8 mouse cellular contexts compared by ENCODE assay signal in the genomic region with DNA sequence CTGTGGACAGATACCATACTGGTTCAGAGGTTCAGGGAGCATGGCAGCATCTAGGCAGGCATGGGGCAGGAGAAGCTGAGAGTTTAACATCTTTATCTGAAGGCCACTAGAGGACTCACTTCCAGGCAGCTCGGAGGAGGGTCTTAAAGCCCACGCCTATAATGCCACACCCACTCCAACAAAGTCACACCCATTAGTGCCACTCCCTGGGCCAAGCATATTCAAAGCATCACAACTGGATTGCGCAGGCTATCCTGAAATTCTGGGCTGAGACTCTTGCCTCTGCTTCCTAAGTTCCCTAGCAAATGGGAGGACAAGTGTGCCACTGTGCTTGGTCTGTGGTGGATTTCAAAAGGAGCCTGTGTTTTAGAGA. TPM values are rescaled to one million over a fixed set of nuclear protein-coding genes. Genes with fewer than 3 reads are reported as not detected.
DNase-seq lines count a peak whose midpoint lies in the region; ATAC-seq and TF ChIP-seq lines count a peak whose summit lies in the region.

No protein-coding gene starts in this region.

- no peak; the same call in none of the 2 replicates for TF ChIP-seq CTCF in left cerebral cortex, adult 2 months (IDR thresholded peaks at IDR 0.05)

- H3K4me3 ChIP-seq in left cerebral cortex, adult 2 months, result no peak overlapping the region
- H3K4me3 ChIP-seq in embryonic facial prominence, embryonic 15.5 days (replicated peaks), result peak overlapping the region; percentile 32
- H3K4me3 ChIP-seq in hindbrain, embryonic 12.5 days, result 0 out of 2 replicates have a peak overlapping the region, but pooled peaks have one; percentile 10

- 6% methylated on average over 3 of the region's 3 CpGs for WGBS in embryonic facial prominence, embryonic 15.5 days
- WGBS in hindbrain, embryonic 12.5 days, result 3% methylated on average over 3 of the region's 3 CpGs

- H3K27ac ChIP-seq in left cerebral cortex, adult 2 months, result peak overlapping the region; percentile 32; the same call in 1 of the 2 replicates
- peak overlapping the region; percentile 77 for H3K27ac ChIP-seq in embryonic facial prominence, embryonic 15.5 days (replicated peaks)
- H3K27ac ChIP-seq in hindbrain, embryonic 12.5 days, result peak overlapping the region; percentile 76

- H3K9me3 ChIP-seq in embryonic facial prominence, embryonic 15.5 days (replicated peaks), result no peaks in the 10 kb centered on the region
- H3K9me3 ChIP-seq in hindbrain, embryonic 12.5 days (replicated peaks), result no peaks in the 10 kb centered on the region

- intact Hi-C loops in left cerebral cortex, adult 2 months (cut with DNase I), result no loop called here
- intact Hi-C loops in left cerebral cortex, postnatal 36 days (cut with DNase I), result no loop called here

- DNase-seq in left cerebral cortex, adult 2 months (ENCODE audit: extremely low spot score in 1 of 2, low spot score in 2 of 2), result no peak
- DNase-seq in left cerebral cortex, postnatal 36 days (ENCODE audit: low spot score in 2 of 2), result no peak
- DNase-seq in lung, postnatal 14 days, result peak; percentile 37
- peak; percentile 55 for DNase-seq in yolk sac, embryonic 10.5 days (ENCODE audit: low spot score)
- no peak for DNase-seq in layer of hippocampus, adult 9-10 months (ENCODE audit: low spot score)
- no peak for DNase-seq in testis, postnatal 14 days (ENCODE audit: low spot score)

- no peaks in the 10 kb centered on the region for H3K36me3 ChIP-seq in embryonic facial prominence, embryonic 15.5 days
- no peaks in the 10 kb centered on the region for H3K36me3 ChIP-seq in hindbrain, embryonic 12.5 days

- peak overlapping the region; percentile 50 for H3K4me2 ChIP-seq in embryonic facial prominence, embryonic 15.5 days (replicated peaks)
- peak overlapping the region; percentile 45 for H3K4me2 ChIP-seq in hindbrain, embryonic 12.5 days (replicated peaks)

- peaks cover 28% of the 10 kb centered on the region for H3K4me1 ChIP-seq in embryonic facial prominence, embryonic 15.5 days
- H3K4me1 ChIP-seq in hindbrain, embryonic 12.5 days, result peaks cover 28% of the 10 kb centered on the region

- peak; percentile 56; the same call in 1 of the 2 replicates for ATAC-seq in embryonic facial prominence, embryonic 15.5 days (ENCODE audit: insufficient number of reproducible peaks, low FRiP score, low TSS enrichment, low read depth)
- peak; percentile 35 for ATAC-seq in hindbrain, embryonic 12.5 days (ENCODE audit: low FRiP score)

- no peak overlapping the region for H3K9ac ChIP-seq in embryonic facial prominence, embryonic 15.5 days
- peak overlapping the region; percentile 48 for H3K9ac ChIP-seq in hindbrain, embryonic 12.5 days

- no peaks in the 10 kb centered on the region; the same call in 1 of the 2 replicates for H3K27me3 ChIP-seq in embryonic facial prominence, embryonic 15.5 days
- H3K27me3 ChIP-seq in hindbrain, embryonic 12.5 days, result 0 out of 2 replicates have a peak, but pooled peaks cover 1% of the 10 kb centered on the region

RNA-seq across cellular contexts. Expression of a gene that starts 7.2 kb away (rescaled TPM):
- total RNA-seq in left cerebral cortex, adult 2 months (2021), result 100 to 1,000 TPM; 300 to 307 TPM
- total RNA-seq in left cerebral cortex, postnatal 36 days (2021), result 100 to 1,000 TPM; 295 to 323 TPM
- polyA plus RNA-seq in embryonic facial prominence, embryonic 15.5 days (2015; fragmentation: Nextera tagmentation; extraction: Ambion mirVana), result 65.5 and 77.0 TPM in 2 replicates
- 128 and 132 TPM in 2 replicates for polyA plus RNA-seq in hindbrain, embryonic 12.5 days (2016; fragmentation: Nextera tagmentation; extraction: Ambion mirVana)

RNA-seq across cellular contexts. Expression of a gene that starts 26.5 kb away (rescaled TPM):
- total RNA-seq in left cerebral cortex, adult 2 months (2021), result not detected
- total RNA-seq in left cerebral cortex, postnatal 36 days (2021), result not detected
- polyA plus RNA-seq in embryonic facial prominence, embryonic 15.5 days (2015; fragmentation: Nextera tagmentation; extraction: Ambion mirVana), result 1.6 and 1.9 TPM in 2 replicates
- 2.4 and 2.9 TPM in 2 replicates for polyA plus RNA-seq in hindbrain, embryonic 12.5 days (2016; fragmentation: Nextera tagmentation; extraction: Ambion mirVana)

RNA-seq across cellular contexts. Expression of a gene that starts 33.0 kb away (rescaled TPM):
- total RNA-seq in left cerebral cortex, adult 2 months (2021), result 1 to 10 TPM; 2.1 to 2.6 TPM
- 1 to 10 TPM; 1.4 to 2.0 TPM for total RNA-seq in left cerebral cortex, postnatal 36 days (2021)
- 7.5 TPM in 2 replicates for polyA plus RNA-seq in embryonic facial prominence, embryonic 15.5 days (2015; fragmentation: Nextera tagmentation; extraction: Ambion mirVana)
- 0.82 and 2.3 TPM in 2 replicates for polyA plus RNA-seq in hindbrain, embryonic 12.5 days (2016; fragmentation: Nextera tagmentation; extraction: Ambion mirVana)

Comparison
In these comparisons a context has a peak if more than half of its experiments do, and no peak if none do; other contexts are left out.
1. DNase-seq: peak in lung, postnatal 14 days (single experiment) and yolk sac, embryonic 10.5 days (single experiment); none in left cerebral cortex, adult 2 months (0 of 2), left cerebral cortex, postnatal 36 days (0 of 2), layer of hippocampus, adult 9-10 months (single experiment) and testis, postnatal 14 days (single experiment).
2. Peak in every context shown above with its lines, with median percentiles within 50 percentile points of each other: H3K27ac ChIP-seq.